Mouse (Mus musculus) liver, embryonic 14.5 days (tissue): Measurements from ENCODE around the gene Slc5a1.

ENCODE experiments used
- CTCF ChIP-seq: IDR thresholded peaks from 2 replicates; pipeline ENCODE4 v1.5.1; 2016; ENCODE audit warnings: antibody characterized with exemption, low read depth, control low read depth
- EP300 ChIP-seq: IDR thresholded peaks from 2 replicates; pipeline ENCODE4 v1.6.1; 2016; ENCODE audit warnings: antibody characterized with exemption, low read depth

DNA sequence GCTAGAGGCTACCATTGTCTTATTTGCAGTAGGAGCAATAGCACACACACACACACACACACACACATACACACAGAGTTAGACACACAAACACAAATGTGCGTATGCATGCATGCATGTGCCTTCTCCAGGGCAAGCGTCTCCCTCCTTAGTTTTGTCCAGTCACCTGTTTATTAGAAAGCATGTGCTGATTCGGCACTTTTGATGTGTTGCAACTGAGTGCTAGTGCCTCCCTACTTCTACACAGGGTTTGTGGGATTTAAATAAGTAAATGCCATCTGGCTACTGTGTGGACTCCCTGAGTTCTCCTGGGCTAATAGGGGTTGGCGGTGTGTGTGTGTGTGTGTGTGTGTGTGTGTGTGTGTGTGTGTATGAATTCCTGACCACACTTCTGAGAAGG, 30.1 kb downstream of the Slc5a1 start:
- TF ChIP-seq CTCF (no peak), EP300 (no peak)
